8 mouse cellular contexts compared by ENCODE assay signal in genomic region chr17:47508012-47508608, GRCm38 (mm10). TPM values are rescaled to one million over a fixed set of nuclear protein-coding genes. Genes with fewer than 3 reads are reported as not detected.
A peak's percentile ranks its signal among the peaks of the same experiment; 100 is the strongest.
DNase-seq lines count a peak whose midpoint lies in the region; ATAC-seq lines count a peak whose summit lies in the region.

No protein-coding gene starts in this region.

- H3K27ac ChIP-seq in limb, embryonic 12.5 days, result peak overlapping the region; percentile 87

- no peaks in the 10 kb centered on the region for H3K9me3 ChIP-seq in limb, embryonic 12.5 days

- peaks cover 46% of the 10 kb centered on the region for H3K4me1 ChIP-seq in limb, embryonic 12.5 days (replicated peaks)

- peak; percentile 42 for DNase-seq in embryo, embryonic 10.5 days (ENCODE audit: low spot score)
- DNase-seq in embryo, embryonic 9.5 days (ENCODE audit: extremely low spot score), result no peak
- DNase-seq in c-Kit-positive CD71-positive TER-119-negative erythroid progenitor cells, embryonic 14.5 days (ENCODE audit: low read depth), result peak; percentile 98
- peak; percentile 100 for DNase-seq in heart, adult 11 months
- peak; percentile 97 to 98 for DNase-seq in kidney, adult 8-10 months
- DNase-seq in natural killer cell, adult 2 months (ENCODE audit: low spot score in 2 of 2), result peak; percentile 93 to 96
- peak; percentile 98 to 99 for DNase-seq in thymus, adult 18-20 months

- no peaks in the 10 kb centered on the region for H3K36me3 ChIP-seq in limb, embryonic 12.5 days

- no peaks in the 10 kb centered on the region for H3K27me3 ChIP-seq in limb, embryonic 12.5 days

- H3K4me2 ChIP-seq in limb, embryonic 12.5 days, result peak overlapping the region; percentile 50

- 38% methylated on average over 12 of the region's 12 CpGs for WGBS in limb, embryonic 12.5 days

- ATAC-seq in limb, embryonic 12.5 days (ENCODE audit: insufficient number of reproducible peaks, insufficient read depth, low FRiP score, low TSS enrichment, low read depth), result peak; percentile 45; the same call in 1 of the 2 replicates

- H3K9ac ChIP-seq in limb, embryonic 12.5 days (replicated peaks), result no peak overlapping the region

- no peak overlapping the region; the same call in 1 of the 2 replicates for H3K4me3 ChIP-seq in limb, embryonic 12.5 days (replicated peaks)

RNA-seq across cellular contexts. Expression of gene Ccnd3, which starts 3.3 kb away (rescaled TPM):
- polyA plus RNA-seq in limb, embryonic 12.5 days (2016; fragmentation: Nextera tagmentation; extraction: Ambion mirVana), result 323 and 348 TPM in 2 replicates

RNA-seq across cellular contexts. Expression of gene Taf8, which starts 6.0 kb away (rescaled TPM):
- polyA plus RNA-seq in limb, embryonic 12.5 days (2016; fragmentation: Nextera tagmentation; extraction: Ambion mirVana), result 39.0 and 40.3 TPM in 2 replicates
